Mouse (Mus musculus): ENCODE results near the gene Sacm1l. TPM values are rescaled to one million over a fixed set of nuclear protein-coding genes. Genes with fewer than 3 reads are reported as not detected.

Sacm1l gene
- polyA plus RNA-seq, 1 experiment from 2014 or later = 55.9 TPM

GRCm38 (mm10) chr9:123530566-123531130 lies 1.1 kb downstream of the Sacm1l start:
- H3K9ac ChIP-seq (ENCODE audit: low read depth, low read length) = peak overlapping the region; percentile 97
- H3K36me3 ChIP-seq (ENCODE audit: control insufficient read depth, insufficient read depth, low read length) = no peaks in the 10 kb centered on the region
- WGBS = 44% methylated on average over 11 of the region's 11 CpGs
- peak overlapping the region; percentile 99 for H3K4me3 ChIP-seq (ENCODE audit: low read depth, low read length)
- no peaks in the 10 kb centered on the region for H3K27me3 ChIP-seq (ENCODE audit: control insufficient read depth, insufficient read depth, low read depth, low read length)
- peaks cover 30% of the 10 kb centered on the region for H3K4me1 ChIP-seq (ENCODE audit: control insufficient read depth, insufficient read depth, low read length)
- H3K27ac ChIP-seq (ENCODE audit: low read length) = peak overlapping the region; percentile 95; the same call in 1 of the 2 replicates
- no peak for ATAC-seq
- peak overlapping the region; percentile 67 for H3K4me2 ChIP-seq (ENCODE audit: low read length)
- H3K9me3 ChIP-seq (replicated peaks; ENCODE audit: control insufficient read depth, low read length, poor library complexity, severe bottlenecking) = no peaks in the 10 kb centered on the region

GRCm38 (mm10) chr9:123531234-123531633 lies 1.7 kb downstream of the Sacm1l start:
- no peak overlapping the region; the same call in 1 of the 2 replicates for H3K4me3 ChIP-seq (ENCODE audit: low read depth, low read length)
- H3K27ac ChIP-seq (ENCODE audit: low read length) = no peak overlapping the region
- H3K36me3 ChIP-seq (ENCODE audit: control insufficient read depth, insufficient read depth, low read length) = no peaks in the 10 kb centered on the region
- H3K4me2 ChIP-seq (ENCODE audit: low read length) = peak overlapping the region; percentile 67
- peak overlapping the region; percentile 97 for H3K9ac ChIP-seq (ENCODE audit: low read depth, low read length)
- H3K27me3 ChIP-seq (ENCODE audit: control insufficient read depth, insufficient read depth, low read depth, low read length) = no peaks in the 10 kb centered on the region
- ATAC-seq = no peak
- H3K4me1 ChIP-seq (ENCODE audit: control insufficient read depth, insufficient read depth, low read length) = peaks cover 30% of the 10 kb centered on the region
- no peaks in the 10 kb centered on the region for H3K9me3 ChIP-seq (replicated peaks; ENCODE audit: control insufficient read depth, low read length, poor library complexity, severe bottlenecking)

- H3K4me3 ChIP-seq (ENCODE audit: low read depth, low read length) = no peak overlapping the region
- 99% methylated on average over 2 of the region's 2 CpGs for WGBS
Measured at GRCm38 (mm10) chr9:123536613-123537012, 7.1 kb downstream of the Sacm1l start.

DNA sequence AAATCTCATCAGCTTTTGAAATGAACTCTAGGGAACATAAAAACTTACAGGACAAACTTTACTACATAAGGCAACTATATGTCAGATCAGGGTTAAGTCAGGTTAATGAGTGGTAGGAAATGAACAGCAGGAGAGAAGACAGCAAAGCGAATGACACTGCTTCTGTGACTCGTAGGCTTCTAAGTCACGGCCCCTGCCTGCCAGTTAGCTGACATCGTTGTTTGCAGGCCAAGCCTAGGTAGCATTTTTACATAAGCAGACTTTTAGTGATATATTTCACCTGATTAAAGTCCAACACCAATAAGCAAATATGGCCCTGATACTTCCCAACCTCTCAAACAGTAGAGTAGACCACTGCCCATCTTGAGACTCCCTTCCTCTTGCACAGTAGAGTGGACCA lies 8.6 kb downstream of the Sacm1l start:
- Histone ChIP-seq H3K4me1 (ENCODE audit: control insufficient read depth, insufficient read depth, low read length) (peaks cover 2% of the 10 kb centered on the region; the same call in 1 of the 2 replicates), H3K4me2 (ENCODE audit: low read length) (no peak overlapping the region), H3K36me3 (ENCODE audit: control insufficient read depth, insufficient read depth, low read length) (0 out of 2 replicates have a peak, but pooled peaks cover 2% of the 10 kb centered on the region), H3K9me3 (replicated peaks; ENCODE audit: control insufficient read depth, low read length, poor library complexity, severe bottlenecking) (no peaks in the 10 kb centered on the region), H3K27ac (ENCODE audit: low read length) (no peak overlapping the region), H3K27me3 (ENCODE audit: control insufficient read depth, insufficient read depth, low read depth, low read length) (no peaks in the 10 kb centered on the region), H3K4me3 (ENCODE audit: low read depth, low read length) (no peak overlapping the region), H3K9ac (ENCODE audit: low read depth, low read length) (no peak overlapping the region)
- ATAC-seq = no peak
- WGBS = 77% methylated on average over 4 of the region's 4 CpGs

More at GRCm38 (mm10) chr9:123536613-123537012, 7.1 kb downstream of the Sacm1l start:
- Histone ChIP-seq H3K27me3 (ENCODE audit: control insufficient read depth, insufficient read depth, low read depth, low read length) (no peaks in the 10 kb centered on the region), H3K9ac (ENCODE audit: low read depth, low read length) (no peak overlapping the region), H3K4me2 (ENCODE audit: low read length) (no peak overlapping the region), H3K27ac (ENCODE audit: low read length) (no peak overlapping the region), H3K36me3 (ENCODE audit: control insufficient read depth, insufficient read depth, low read length) (no peaks in the 10 kb centered on the region), H3K4me1 (ENCODE audit: control insufficient read depth, insufficient read depth, low read length) (peaks cover 11% of the 10 kb centered on the region), H3K9me3 (replicated peaks; ENCODE audit: control insufficient read depth, low read length, poor library complexity, severe bottlenecking) (no peaks in the 10 kb centered on the region)
- ATAC-seq = no peak

- Histone ChIP-seq H3K4me1 (ENCODE audit: control insufficient read depth, insufficient read depth, low read length) (peaks cover 2% of the 10 kb centered on the region; the same call in 1 of the 2 replicates), H3K4me2 (ENCODE audit: low read length) (no peak overlapping the region), H3K36me3 (ENCODE audit: control insufficient read depth, insufficient read depth, low read length) (0 out of 2 replicates have a peak, but pooled peaks cover 2% of the 10 kb centered on the region), H3K27me3 (ENCODE audit: control insufficient read depth, insufficient read depth, low read depth, low read length) (no peaks in the 10 kb centered on the region), H3K4me3 (ENCODE audit: low read depth, low read length) (no peak overlapping the region), H3K9ac (ENCODE audit: low read depth, low read length) (no peak overlapping the region), H3K27ac (ENCODE audit: low read length) (no peak overlapping the region), H3K9me3 (replicated peaks; ENCODE audit: control insufficient read depth, low read length, poor library complexity, severe bottlenecking) (no peaks in the 10 kb centered on the region)
- no peak for ATAC-seq
- WGBS = 65% methylated on average over 1 of the region's 1 CpGs
Measured at GRCm38 (mm10) chr9:123539093-123539492, 9.5 kb downstream of the Sacm1l start.

DNA sequence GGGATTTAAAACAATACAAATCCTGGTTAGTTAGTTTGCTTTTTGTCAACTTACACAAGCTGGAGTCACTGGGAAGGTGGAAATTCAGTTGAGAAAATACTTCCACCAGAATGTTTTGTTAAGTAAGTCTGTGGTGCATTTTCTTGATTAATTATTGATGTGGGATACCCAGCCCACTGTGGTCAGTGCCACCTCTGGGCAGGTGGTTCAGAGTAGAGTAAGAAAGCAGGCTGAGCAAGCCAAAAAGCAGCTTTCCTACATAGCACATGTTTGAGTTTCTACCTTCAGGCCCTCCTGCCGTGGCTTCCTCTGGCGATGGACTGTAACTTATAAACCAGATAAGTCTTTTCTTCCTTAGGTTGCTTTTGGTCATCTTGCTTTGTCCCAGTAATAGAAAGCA lies 10.3 kb downstream of the Sacm1l start:
- 86% methylated on average over 2 of the region's 2 CpGs for WGBS
- no peak overlapping the region for H3K4me2 ChIP-seq (ENCODE audit: low read length)
- no peaks in the 10 kb centered on the region for H3K9me3 ChIP-seq (replicated peaks; ENCODE audit: control insufficient read depth, low read length, poor library complexity, severe bottlenecking)

DNA sequence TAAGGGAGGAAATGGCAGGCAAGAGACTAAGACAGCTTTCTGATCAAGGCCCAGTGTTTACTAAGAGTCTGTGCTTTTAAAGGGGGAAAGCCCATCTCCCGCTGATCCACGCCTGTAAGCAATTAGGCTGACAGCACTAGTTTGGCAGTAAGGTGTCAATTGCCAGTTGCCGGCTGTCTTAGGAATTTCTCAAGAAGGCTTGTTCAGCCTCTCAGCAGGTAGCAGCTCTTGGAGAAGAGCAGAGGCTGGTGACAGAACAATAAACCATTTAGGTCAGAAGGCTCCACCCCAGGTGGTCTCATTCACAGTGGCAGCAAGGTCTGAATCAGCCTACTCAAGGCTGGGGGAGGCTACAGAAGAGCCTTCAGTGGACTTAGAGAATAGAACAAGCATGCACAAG lies 25.0 kb downstream of the Sacm1l start:
- H3K4me2 ChIP-seq (ENCODE audit: low read length) = no peak overlapping the region
- no peak overlapping the region for H3K27ac ChIP-seq (ENCODE audit: low read length)
- no peak for ATAC-seq
- no peak overlapping the region for H3K4me3 ChIP-seq (ENCODE audit: low read depth, low read length)
- 11% methylated on average over 3 of the region's 3 CpGs for WGBS
- H3K9ac ChIP-seq (ENCODE audit: low read depth, low read length) = no peak overlapping the region
- H3K9me3 ChIP-seq (replicated peaks; ENCODE audit: control insufficient read depth, low read length, poor library complexity, severe bottlenecking) = no peaks in the 10 kb centered on the region
- H3K4me1 ChIP-seq (ENCODE audit: control insufficient read depth, insufficient read depth, low read length) = no peaks in the 10 kb centered on the region
- H3K27me3 ChIP-seq (ENCODE audit: control insufficient read depth, insufficient read depth, low read depth, low read length) = no peaks in the 10 kb centered on the region
- peaks cover 27% of the 10 kb centered on the region for H3K36me3 ChIP-seq (ENCODE audit: control insufficient read depth, insufficient read depth, low read length)

More for the DNA sequence above, 10.3 kb downstream of the Sacm1l start:
- ATAC-seq = no peak
- H3K4me3 ChIP-seq (ENCODE audit: low read depth, low read length) = no peak overlapping the region
- H3K9ac ChIP-seq (ENCODE audit: low read depth, low read length) = no peak overlapping the region
- H3K4me1 ChIP-seq (ENCODE audit: control insufficient read depth, insufficient read depth, low read length) = peaks cover 2% of the 10 kb centered on the region; the same call in 1 of the 2 replicates
- H3K27ac ChIP-seq (ENCODE audit: low read length) = no peak overlapping the region
- H3K27me3 ChIP-seq (ENCODE audit: control insufficient read depth, insufficient read depth, low read depth, low read length) = no peaks in the 10 kb centered on the region
- H3K36me3 ChIP-seq (ENCODE audit: control insufficient read depth, insufficient read depth, low read length) = 0 out of 2 replicates have a peak, but pooled peaks cover 2% of the 10 kb centered on the region

- ATAC-seq = no peak
- H3K27me3 ChIP-seq (ENCODE audit: control insufficient read depth, insufficient read depth, low read depth, low read length) = no peaks in the 10 kb centered on the region
- no peak overlapping the region for H3K4me3 ChIP-seq (ENCODE audit: low read depth, low read length)
- no peak overlapping the region for H3K27ac ChIP-seq (ENCODE audit: low read length)
- no peaks in the 10 kb centered on the region for H3K4me1 ChIP-seq (ENCODE audit: control insufficient read depth, insufficient read depth, low read length)
- 85% methylated on average over 10 of the region's 10 CpGs for WGBS
- H3K9ac ChIP-seq (ENCODE audit: low read depth, low read length) = no peak overlapping the region
- peaks cover 10% of the 10 kb centered on the region; the same call in 1 of the 2 replicates for H3K36me3 ChIP-seq (ENCODE audit: control insufficient read depth, insufficient read depth, low read length)
- no peak overlapping the region for H3K4me2 ChIP-seq (ENCODE audit: low read length)
- H3K9me3 ChIP-seq (replicated peaks; ENCODE audit: control insufficient read depth, low read length, poor library complexity, severe bottlenecking) = no peaks in the 10 kb centered on the region
Measured at GRCm38 (mm10) chr9:123577360-123578192, 48.0 kb downstream of the Sacm1l start.
